Mouse (Mus musculus) liver, embryonic 14.5 days (tissue): Measurements from ENCODE around the gene Inpp5a.

ENCODE experiments used
- CTCF ChIP-seq: IDR thresholded peaks from 2 replicates; pipeline ENCODE4 v1.5.1; 2016; ENCODE audit warnings: antibody characterized with exemption, low read depth, control low read depth
- EP300 ChIP-seq: IDR thresholded peaks from 2 replicates; pipeline ENCODE4 v1.6.1; 2016; ENCODE audit warnings: antibody characterized with exemption, low read depth

DNA sequence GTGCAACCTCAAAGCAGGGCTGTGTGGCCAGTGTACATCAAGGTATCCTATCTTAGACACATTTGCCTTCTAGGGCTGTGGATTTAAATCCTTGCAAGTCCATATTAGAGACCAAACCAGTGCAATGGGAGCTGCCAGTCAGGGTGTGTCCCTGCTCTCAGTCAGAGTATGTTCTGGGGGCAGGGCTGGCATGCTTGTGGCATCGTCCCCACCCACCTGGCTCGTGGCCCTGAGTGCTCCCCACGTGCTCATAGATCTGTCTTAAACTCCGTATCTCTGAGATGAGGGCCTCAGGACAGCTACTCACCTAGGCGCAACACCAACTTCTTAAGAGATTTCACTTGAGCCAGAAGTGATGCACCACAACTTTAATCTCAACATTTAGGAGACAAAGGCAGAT, 46.1 kb upstream of the Inpp5a start:
- TF ChIP-seq CTCF, result no peak
- no peak for TF ChIP-seq EP300
